Mouse (Mus musculus): ENCODE measurements around the gene Olfr1183. TPM values are rescaled to one million over a fixed set of nuclear protein-coding genes. Genes with fewer than 3 reads are reported as not detected.

The Olfr1183 gene
- polyA plus RNA-seq (2012; rRNA removed; ENCODE audit: low replicate concordance), result not detected in 2 replicates

DNA sequence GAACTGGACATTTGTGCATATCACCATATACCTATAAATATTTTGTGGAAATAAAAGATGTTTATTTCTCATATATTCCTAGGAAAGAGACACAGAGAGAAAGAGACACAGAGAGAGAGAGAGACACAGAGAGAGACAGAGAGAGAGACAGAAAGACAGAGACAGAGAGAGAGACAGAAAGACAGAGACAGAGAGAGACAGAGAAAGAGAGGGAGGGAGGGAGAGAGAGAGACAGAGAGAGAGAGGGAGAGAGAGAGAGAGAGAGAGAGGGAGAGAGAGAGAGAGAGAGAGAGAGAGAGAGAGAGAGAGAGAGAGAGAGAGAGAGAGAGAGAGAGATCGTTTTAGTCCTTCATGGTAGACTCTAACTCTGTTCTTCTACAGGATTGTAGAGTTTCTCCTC, at the start of gene Olfr1183:
Olfr1183 (plus strand) TSS at position 301 of the 400 bp plus-strand sequence.

DNA sequence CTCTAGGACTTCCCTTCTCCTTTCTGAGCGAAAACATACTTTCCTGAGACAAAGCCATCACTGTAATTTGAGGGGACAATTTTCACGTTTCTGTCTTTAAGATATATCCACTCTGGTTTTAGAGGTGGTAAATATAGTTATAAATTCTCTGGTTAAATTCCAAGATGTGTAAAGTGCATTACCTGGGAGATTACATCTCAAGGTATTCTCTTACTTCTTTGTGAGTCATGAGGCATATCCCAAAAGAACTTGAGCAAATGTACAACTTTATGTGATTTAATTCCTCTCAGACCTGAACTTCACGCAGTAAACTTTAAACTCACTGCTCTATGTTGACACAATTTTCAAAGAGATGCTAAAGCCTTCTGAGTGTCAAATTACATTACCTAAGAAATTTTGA, 48.3 kb upstream of the Olfr1183 start, which contains the start of gene Olfr1179:
Olfr1179 (minus strand) TSS at position 101 of the 400 bp plus-strand sequence.

DNA sequence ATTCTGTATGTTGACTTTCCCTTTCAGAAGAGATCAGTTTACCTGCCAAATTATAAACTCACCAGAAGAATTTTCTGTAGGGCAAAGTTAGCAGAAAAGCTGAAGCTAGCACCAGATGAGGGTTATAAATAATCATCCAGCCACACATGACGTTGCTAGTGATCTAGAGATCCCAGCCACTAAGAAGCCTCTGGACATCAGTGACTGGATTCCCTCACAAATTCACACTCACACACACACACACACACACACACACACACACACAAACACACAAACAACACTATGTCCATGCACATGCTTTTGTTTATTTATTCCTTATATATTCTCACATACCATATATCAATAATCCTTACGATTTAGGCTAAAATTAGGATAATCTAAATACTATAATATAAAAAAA, 35.6 kb upstream of the Olfr1183 start, which contains the start of gene Olfr1180:
Olfr1180 (minus strand) TSS at position 101 of the 400 bp plus-strand sequence.

DNA sequence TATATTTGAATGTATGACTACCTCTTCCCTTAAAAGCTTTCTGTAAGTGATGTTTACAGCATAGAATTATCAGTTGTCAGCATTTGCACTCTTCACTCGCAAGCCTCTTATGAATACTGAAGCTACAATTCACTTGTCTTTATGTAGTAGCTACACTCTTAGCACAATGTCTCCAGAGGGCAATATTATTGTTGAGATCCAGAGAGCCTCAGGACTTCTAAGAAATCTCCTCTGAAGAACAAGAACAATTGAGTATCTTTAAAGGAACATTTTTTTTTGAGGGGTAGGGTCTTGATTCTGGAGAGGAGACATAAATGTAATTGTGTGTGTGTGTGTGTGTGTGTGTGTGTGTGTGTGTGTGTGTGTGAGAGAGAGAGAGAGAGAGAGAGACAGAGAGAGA, 28.6 kb upstream of the Olfr1183 start, which contains the start of gene Olfr1181:
Olfr1181 (minus strand) TSS at position 101 of the 400 bp plus-strand sequence.

DNA sequence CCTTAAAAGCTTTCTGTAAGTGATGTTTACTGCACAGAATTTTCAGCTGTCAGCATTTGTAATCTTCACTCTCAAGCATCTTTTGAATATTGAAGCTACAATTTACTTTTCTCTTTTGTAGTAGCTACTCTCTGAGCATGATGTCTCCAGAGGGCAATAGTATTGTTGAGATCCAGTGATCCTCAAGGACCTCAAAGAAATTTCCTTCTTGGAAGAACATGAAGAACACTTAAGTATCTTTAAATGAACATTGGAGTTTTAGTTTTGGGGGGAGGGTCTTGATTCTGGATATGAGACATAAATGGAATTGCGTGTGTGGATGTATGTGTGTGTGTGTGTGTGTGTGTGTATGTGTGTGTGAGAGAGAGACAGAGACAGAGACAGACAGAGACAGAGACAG, 5.6 kb upstream of the Olfr1183 start, which contains the start of gene Gm13757:
Gm13757 (minus strand) TSS at position 101 of the 400 bp plus-strand sequence.

DNA sequence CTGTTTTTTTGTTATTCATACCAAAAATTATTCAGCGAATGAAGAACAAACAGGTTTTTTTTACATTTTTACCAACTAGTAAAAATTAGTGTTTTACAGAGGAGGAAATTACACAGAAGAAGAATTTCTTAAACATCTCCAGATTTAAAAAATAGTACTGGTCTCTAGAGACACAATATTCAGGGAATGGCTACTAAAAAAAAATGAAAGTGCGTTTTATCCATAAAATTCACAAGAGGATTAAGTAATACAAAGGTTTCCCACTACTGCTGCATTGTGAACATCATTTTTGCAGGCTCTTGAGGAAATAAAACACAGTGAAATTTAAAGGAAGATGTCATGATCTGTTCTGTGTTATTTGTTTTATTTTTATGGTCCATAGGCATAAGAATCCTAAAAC, 28.6 kb downstream of the Olfr1183 start, which contains the start of gene Olfr1184:
Olfr1184 (plus strand) TSS at position 301 of the 400 bp plus-strand sequence.

DNA sequence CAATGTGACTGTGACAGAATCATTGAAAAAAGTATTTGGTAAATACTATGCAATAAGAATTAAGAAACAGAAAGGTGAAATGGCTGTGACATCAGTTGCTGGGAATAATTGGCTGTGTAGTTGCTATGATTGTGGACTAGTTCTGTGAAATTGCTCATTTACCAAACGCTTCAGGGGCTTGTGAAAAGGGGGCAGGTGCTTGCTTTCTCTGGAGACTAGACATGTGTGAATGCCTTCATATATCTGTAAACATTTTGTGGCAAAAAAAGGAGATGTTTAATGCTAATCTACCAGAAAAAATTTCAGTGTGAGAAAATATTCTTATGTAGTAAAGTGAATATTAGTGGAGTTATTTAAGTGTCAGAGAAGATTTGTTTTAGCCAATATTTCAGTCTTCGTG, 38.4 kb downstream of the Olfr1183 start, which contains the start of gene Olfr1185-ps1:
Olfr1185-ps1 (plus strand) TSS at position 301 of the 400 bp plus-strand sequence.

DNA sequence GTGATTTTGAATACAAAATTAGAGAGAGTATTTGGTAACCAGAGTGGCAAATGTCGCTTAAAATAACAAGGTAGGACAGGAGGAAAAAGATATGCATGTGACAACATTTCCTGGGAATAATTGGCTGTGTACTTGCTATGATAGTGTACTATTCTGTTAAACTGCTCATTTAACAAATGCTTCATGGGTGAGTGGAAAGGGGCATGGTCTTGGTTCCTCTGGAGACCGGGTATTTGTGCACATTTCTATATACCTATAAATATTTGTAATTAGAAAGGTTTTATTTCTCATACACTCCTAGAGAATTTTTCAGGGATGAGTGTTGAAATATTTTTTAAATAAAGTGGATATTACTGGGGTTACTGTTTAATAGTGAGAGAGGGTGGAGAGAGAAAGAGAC, 63.6 kb downstream of the Olfr1183 start, which contains the start of gene Olfr1186:
Olfr1186 (plus strand) TSS at position 301 of the 400 bp plus-strand sequence.

Other genes with a start within 250 kb of the Olfr1183 start
- gene Olfr1170, start 226.5 kb upstream of the Olfr1183 start, polyA plus RNA-seq (2012; rRNA removed; ENCODE audit: low replicate concordance), result not detected in 2 replicates
- gene Olfr1173, start 175.0 kb upstream of the Olfr1183 start, polyA plus RNA-seq (2012; rRNA removed; ENCODE audit: low replicate concordance), result not detected in 2 replicates
- not detected in 2 replicates for gene Olfr1174-ps, start 139.7 kb upstream of the Olfr1183 start, polyA plus RNA-seq (2012; rRNA removed; ENCODE audit: low replicate concordance)
- gene Olfr1175-ps, start 127.7 kb upstream of the Olfr1183 start, polyA plus RNA-seq (2012; rRNA removed; ENCODE audit: low replicate concordance), result not detected in 2 replicates
- gene Olfr1176, start 118.1 kb upstream of the Olfr1183 start, polyA plus RNA-seq (2012; rRNA removed; ENCODE audit: low replicate concordance), result not detected in 2 replicates
- gene Olfr1177-ps, start 108.4 kb upstream of the Olfr1183 start, polyA plus RNA-seq (2012; rRNA removed; ENCODE audit: low replicate concordance), result not detected in 2 replicates
- gene Olfr1178, start 67.8 kb upstream of the Olfr1183 start, polyA plus RNA-seq (2012; rRNA removed; ENCODE audit: low replicate concordance), result not detected in 2 replicates
- not detected in 2 replicates for gene Olfr1179, start 48.4 kb upstream of the Olfr1183 start, polyA plus RNA-seq (2012; rRNA removed; ENCODE audit: low replicate concordance)
- not detected in 2 replicates for gene Olfr1180, start 35.7 kb upstream of the Olfr1183 start, polyA plus RNA-seq (2012; rRNA removed; ENCODE audit: low replicate concordance)
- not detected in 2 replicates for gene Olfr1181, start 28.7 kb upstream of the Olfr1183 start, polyA plus RNA-seq (2012; rRNA removed; ENCODE audit: low replicate concordance)
- not detected in 2 replicates for gene Gm13757, start 5.7 kb upstream of the Olfr1183 start, polyA plus RNA-seq (2012; rRNA removed; ENCODE audit: low replicate concordance)
- not detected in 2 replicates for gene Olfr1184, start 28.7 kb downstream of the Olfr1183 start, polyA plus RNA-seq (2012; rRNA removed; ENCODE audit: low replicate concordance)
- not detected in 2 replicates for gene Olfr1185-ps1, start 38.5 kb downstream of the Olfr1183 start, polyA plus RNA-seq (2012; rRNA removed; ENCODE audit: low replicate concordance)
- not detected in 2 replicates for gene Olfr1186, start 63.7 kb downstream of the Olfr1183 start, polyA plus RNA-seq (2012; rRNA removed; ENCODE audit: low replicate concordance)
- not detected in 2 replicates for gene Olfr1188, start 102.1 kb downstream of the Olfr1183 start, polyA plus RNA-seq (2012; rRNA removed; ENCODE audit: low replicate concordance)
- not detected in 2 replicates for gene Olfr1189, start 131.6 kb downstream of the Olfr1183 start, polyA plus RNA-seq (2012; rRNA removed; ENCODE audit: low replicate concordance)
- not detected in 2 replicates for gene Olfr1191-ps1, start 185.7 kb downstream of the Olfr1183 start, polyA plus RNA-seq (2012; rRNA removed; ENCODE audit: low replicate concordance)
- not detected in 2 replicates for gene Olfr1192-ps1, start 193.6 kb downstream of the Olfr1183 start, polyA plus RNA-seq (2012; rRNA removed; ENCODE audit: low replicate concordance)
- not detected in 2 replicates for gene Olfr1193, start 220.8 kb downstream of the Olfr1183 start, polyA plus RNA-seq (2012; rRNA removed; ENCODE audit: low replicate concordance)
- not detected in 2 replicates for gene Olfr1195, start 234.3 kb downstream of the Olfr1183 start, polyA plus RNA-seq (2012; rRNA removed; ENCODE audit: low replicate concordance)
- gene Olfr1196, start 249.7 kb downstream of the Olfr1183 start, polyA plus RNA-seq (2012; rRNA removed; ENCODE audit: low replicate concordance), result not detected in 2 replicates